Mouse (Mus musculus): ENCODE results near the gene Sco1.

Sco1 gene

DNA sequence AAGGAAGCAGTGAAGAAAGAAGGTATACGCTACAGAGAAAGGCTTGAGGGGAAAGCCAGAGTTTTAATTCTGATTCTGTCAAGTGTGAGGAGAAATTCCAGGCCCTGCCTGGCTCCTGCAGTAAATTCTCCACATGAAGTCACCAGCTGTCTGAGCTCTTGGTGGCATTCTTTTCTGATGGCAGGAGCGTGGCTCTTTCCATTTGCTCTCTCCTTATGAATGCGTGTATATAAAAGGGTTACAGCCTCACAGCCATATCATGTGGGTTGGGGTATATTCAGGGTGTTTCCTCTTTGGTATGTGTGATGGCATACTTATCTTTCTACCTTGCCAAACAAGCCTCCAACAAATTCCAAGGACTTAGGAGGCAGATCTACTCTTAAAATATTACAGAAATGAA is 10.3 kb downstream of the Sco1 start:
- H3K36me3 ChIP-seq (ENCODE audit: control insufficient read depth, insufficient read depth, low read length, poor library complexity, severe bottlenecking), result peaks cover 20% of the 10 kb centered on the region
- DNase-seq (ENCODE audit: low read depth, low spot score), result no peak
- H3K27me3 ChIP-seq (ENCODE audit: control insufficient read depth, insufficient read depth, low read length, poor library complexity, severe bottlenecking), result no peaks in the 10 kb centered on the region

- Histone ChIP-seq H3K27me3 (ENCODE audit: control insufficient read depth, insufficient read depth, low read length, poor library complexity, severe bottlenecking) (no peaks in the 10 kb centered on the region), H3K36me3 (ENCODE audit: control insufficient read depth, insufficient read depth, low read length, poor library complexity, severe bottlenecking) (peaks cover 10% of the 10 kb centered on the region)
- DNase-seq (ENCODE audit: low read depth, low spot score), result no peak
These were observed 15.3 kb downstream of the Sco1 start for GRCm38 (mm10) chr11:67067741-67068140.

GRCm38 (mm10) chr11:67072615-67073130 is 20.2 kb downstream of the Sco1 start:
- DNase-seq (ENCODE audit: low read depth, low spot score), result no peak
- no peaks in the 10 kb centered on the region for H3K36me3 ChIP-seq (ENCODE audit: control insufficient read depth, insufficient read depth, low read length, poor library complexity, severe bottlenecking)
- 0 out of 2 replicates have a peak, but pooled peaks cover 1% of the 10 kb centered on the region for H3K27me3 ChIP-seq (ENCODE audit: control insufficient read depth, insufficient read depth, low read length, poor library complexity, severe bottlenecking)

- H3K27me3 ChIP-seq (ENCODE audit: control insufficient read depth, insufficient read depth, low read length, poor library complexity, severe bottlenecking), result 0 out of 2 replicates have a peak, but pooled peaks cover 1% of the 10 kb centered on the region
- no peak for DNase-seq (ENCODE audit: low read depth, low spot score)
These were observed 22.6 kb downstream of the Sco1 start for GRCm38 (mm10) chr11:67075036-67075435.

GRCm38 (mm10) chr11:67076781-67077180 is 24.3 kb downstream of the Sco1 start:
- DNase-seq (ENCODE audit: low read depth, low spot score), result no peak
- 0 out of 2 replicates have a peak, but pooled peaks cover 1% of the 10 kb centered on the region for H3K27me3 ChIP-seq (ENCODE audit: control insufficient read depth, insufficient read depth, low read length, poor library complexity, severe bottlenecking)
- H3K36me3 ChIP-seq (ENCODE audit: control insufficient read depth, insufficient read depth, low read length, poor library complexity, severe bottlenecking), result no peaks in the 10 kb centered on the region

More at GRCm38 (mm10) chr11:67075036-67075435, 22.6 kb downstream of the Sco1 start:
- H3K36me3 ChIP-seq (ENCODE audit: control insufficient read depth, insufficient read depth, low read length, poor library complexity, severe bottlenecking), result no peaks in the 10 kb centered on the region

- H3K27me3 ChIP-seq (ENCODE audit: control insufficient read depth, insufficient read depth, low read length, poor library complexity, severe bottlenecking), result 0 out of 2 replicates have a peak, but pooled peaks cover 1% of the 10 kb centered on the region
- no peak for DNase-seq (ENCODE audit: low read depth, low spot score)
- no peaks in the 10 kb centered on the region for H3K36me3 ChIP-seq (ENCODE audit: control insufficient read depth, insufficient read depth, low read length, poor library complexity, severe bottlenecking)
These were observed 25.0 kb downstream of the Sco1 start for GRCm38 (mm10) chr11:67077435-67077834.

- Histone ChIP-seq H3K36me3 (ENCODE audit: control insufficient read depth, insufficient read depth, low read length, poor library complexity, severe bottlenecking) (no peaks in the 10 kb centered on the region), H3K27me3 (ENCODE audit: control insufficient read depth, insufficient read depth, low read length, poor library complexity, severe bottlenecking) (0 out of 2 replicates have a peak, but pooled peaks cover 1% of the 10 kb centered on the region)
- no peak for DNase-seq (ENCODE audit: low read depth, low spot score)
These were observed 25.5 kb downstream of the Sco1 start, which contains the start of gene Myh3 for GRCm38 (mm10) chr11:67078000-67078399. Myh3 (plus strand) TSS chr11:67078300.

GRCm38 (mm10) chr11:67078888-67079287 is 26.4 kb downstream of the Sco1 start:
- no peaks in the 10 kb centered on the region for H3K36me3 ChIP-seq (ENCODE audit: control insufficient read depth, insufficient read depth, low read length, poor library complexity, severe bottlenecking)

GRCm38 (mm10) chr11:67079740-67080139 is 27.3 kb downstream of the Sco1 start:
- Histone ChIP-seq H3K36me3 (ENCODE audit: control insufficient read depth, insufficient read depth, low read length, poor library complexity, severe bottlenecking) (no peaks in the 10 kb centered on the region), H3K27me3 (ENCODE audit: control insufficient read depth, insufficient read depth, low read length, poor library complexity, severe bottlenecking) (no peaks in the 10 kb centered on the region)
- no peak for DNase-seq (ENCODE audit: low read depth, low spot score)

More at GRCm38 (mm10) chr11:67078888-67079287, 26.4 kb downstream of the Sco1 start:
- no peaks in the 10 kb centered on the region for H3K27me3 ChIP-seq (ENCODE audit: control insufficient read depth, insufficient read depth, low read length, poor library complexity, severe bottlenecking)
- no peak for DNase-seq (ENCODE audit: low read depth, low spot score)

DNA sequence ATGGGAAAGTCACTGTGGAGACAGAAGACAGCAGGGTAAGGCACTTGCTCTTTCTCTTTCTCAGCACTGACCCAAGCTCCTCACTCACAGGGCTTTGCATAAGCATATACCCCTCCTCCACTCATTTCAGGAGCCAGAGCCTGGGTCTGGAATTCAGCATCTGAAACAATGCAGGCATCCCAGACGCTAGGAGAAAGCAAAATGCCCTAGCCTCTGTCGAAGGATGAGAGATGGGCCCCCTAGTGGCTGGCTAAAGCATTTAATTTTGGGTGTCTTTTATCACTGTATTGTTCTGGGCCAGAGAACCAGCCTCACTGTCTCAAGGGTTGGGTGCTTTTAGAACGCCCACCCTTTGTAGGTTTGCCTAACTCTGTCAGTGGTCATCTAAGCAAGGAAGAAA is 27.7 kb downstream of the Sco1 start:
- H3K27me3 ChIP-seq (ENCODE audit: control insufficient read depth, insufficient read depth, low read length, poor library complexity, severe bottlenecking), result no peaks in the 10 kb centered on the region
- DNase-seq (ENCODE audit: low read depth, low spot score), result peak; percentile 61
- H3K36me3 ChIP-seq (ENCODE audit: control insufficient read depth, insufficient read depth, low read length, poor library complexity, severe bottlenecking), result no peaks in the 10 kb centered on the region

- DNase-seq (ENCODE audit: low read depth, low spot score), result peak; percentile 26
- H3K36me3 ChIP-seq (ENCODE audit: control insufficient read depth, insufficient read depth, low read length, poor library complexity, severe bottlenecking), result no peaks in the 10 kb centered on the region
These were observed 28.7 kb downstream of the Sco1 start for GRCm38 (mm10) chr11:67081125-67081649.

GRCm38 (mm10) chr11:67082188-67082587 is 29.7 kb downstream of the Sco1 start:
- H3K36me3 ChIP-seq (ENCODE audit: control insufficient read depth, insufficient read depth, low read length, poor library complexity, severe bottlenecking), result no peaks in the 10 kb centered on the region

More at GRCm38 (mm10) chr11:67081125-67081649, 28.7 kb downstream of the Sco1 start:
- no peaks in the 10 kb centered on the region for H3K27me3 ChIP-seq (ENCODE audit: control insufficient read depth, insufficient read depth, low read length, poor library complexity, severe bottlenecking)

GRCm38 (mm10) chr11:67082793-67083192 is 30.3 kb downstream of the Sco1 start:
- no peak for DNase-seq (ENCODE audit: low read depth, low spot score)
- no peaks in the 10 kb centered on the region for H3K36me3 ChIP-seq (ENCODE audit: control insufficient read depth, insufficient read depth, low read length, poor library complexity, severe bottlenecking)
- H3K27me3 ChIP-seq (ENCODE audit: control insufficient read depth, insufficient read depth, low read length, poor library complexity, severe bottlenecking), result no peaks in the 10 kb centered on the region

More at GRCm38 (mm10) chr11:67082188-67082587, 29.7 kb downstream of the Sco1 start:
- H3K27me3 ChIP-seq (ENCODE audit: control insufficient read depth, insufficient read depth, low read length, poor library complexity, severe bottlenecking), result no peaks in the 10 kb centered on the region
- no peak for DNase-seq (ENCODE audit: low read depth, low spot score)

GRCm38 (mm10) chr11:67083239-67083638 is 30.8 kb downstream of the Sco1 start:
- DNase-seq (ENCODE audit: low read depth, low spot score), result no peak
- no peaks in the 10 kb centered on the region for H3K36me3 ChIP-seq (ENCODE audit: control insufficient read depth, insufficient read depth, low read length, poor library complexity, severe bottlenecking)
- H3K27me3 ChIP-seq (ENCODE audit: control insufficient read depth, insufficient read depth, low read length, poor library complexity, severe bottlenecking), result no peaks in the 10 kb centered on the region

DNA sequence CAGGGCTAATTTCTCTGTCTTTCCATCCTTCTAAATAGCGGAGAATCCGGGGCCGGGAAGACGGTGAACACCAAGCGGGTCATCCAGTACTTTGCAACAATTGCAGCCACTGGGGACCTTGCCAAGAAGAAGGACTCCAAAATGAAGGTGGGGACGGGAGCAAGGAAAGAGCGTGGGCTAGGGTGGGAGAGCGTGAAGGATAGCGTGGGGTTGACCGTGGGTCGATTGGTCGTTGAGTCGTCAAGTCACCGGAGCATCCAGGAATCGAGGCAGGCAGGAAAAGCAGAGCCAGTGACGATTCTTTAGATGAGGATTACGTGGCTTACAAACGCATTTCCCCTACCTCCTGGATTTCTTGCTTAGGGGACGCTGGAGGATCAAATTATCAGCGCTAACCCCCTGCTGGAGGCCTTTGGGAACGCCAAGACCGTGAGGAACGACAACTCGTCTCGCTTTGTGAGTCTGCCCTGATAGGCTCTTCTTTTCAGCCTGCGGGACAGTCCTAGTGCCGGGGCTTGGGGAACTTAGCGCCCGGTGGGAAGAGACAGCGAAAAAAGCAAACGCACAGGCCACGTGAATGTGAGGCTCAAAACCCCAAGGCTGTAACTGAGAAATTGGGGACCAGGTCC is 31.4 kb downstream of the Sco1 start:
- Histone ChIP-seq H3K36me3 (ENCODE audit: control insufficient read depth, insufficient read depth, low read length, poor library complexity, severe bottlenecking) (no peaks in the 10 kb centered on the region), H3K27me3 (ENCODE audit: control insufficient read depth, insufficient read depth, low read length, poor library complexity, severe bottlenecking) (no peaks in the 10 kb centered on the region)
- no peak for DNase-seq (ENCODE audit: low read depth, low spot score)

Data from splenic B cell, adult 2 months (primary cell).